Mouse (Mus musculus): ENCODE measurements around the gene Grik4. TPM values are rescaled to one million over a fixed set of nuclear protein-coding genes. Genes with fewer than 3 reads are reported as not detected.

Gene Grik4
- total RNA-seq, 2 experiments from 2014 or later: 13.4 to 16.8 TPM

GRCm38 (mm10) chr9:42627146-42627545 lies 317.1 kb downstream of the Grik4 start:
- intact Hi-C loops (cut with DNase I): no loop called here
- no peak for DNase-seq

GRCm38 (mm10) chr9:42626226-42626775 lies 318.0 kb downstream of the Grik4 start:
- intact Hi-C loops (cut with DNase I): no loop called here
- no peak for DNase-seq

GRCm38 (mm10) chr9:42614409-42614808 lies 329.9 kb downstream of the Grik4 start:
- intact Hi-C loops (cut with DNase I): no loop called here
- no peak for DNase-seq

GRCm38 (mm10) chr9:42613827-42614226 lies 330.5 kb downstream of the Grik4 start:
- no peak for DNase-seq
- intact Hi-C loops (cut with DNase I): no loop called here

GRCm38 (mm10) chr9:42612482-42612991 lies 331.8 kb downstream of the Grik4 start:
- intact Hi-C loops (cut with DNase I): no loop called here
- DNase-seq: no peak

DNA sequence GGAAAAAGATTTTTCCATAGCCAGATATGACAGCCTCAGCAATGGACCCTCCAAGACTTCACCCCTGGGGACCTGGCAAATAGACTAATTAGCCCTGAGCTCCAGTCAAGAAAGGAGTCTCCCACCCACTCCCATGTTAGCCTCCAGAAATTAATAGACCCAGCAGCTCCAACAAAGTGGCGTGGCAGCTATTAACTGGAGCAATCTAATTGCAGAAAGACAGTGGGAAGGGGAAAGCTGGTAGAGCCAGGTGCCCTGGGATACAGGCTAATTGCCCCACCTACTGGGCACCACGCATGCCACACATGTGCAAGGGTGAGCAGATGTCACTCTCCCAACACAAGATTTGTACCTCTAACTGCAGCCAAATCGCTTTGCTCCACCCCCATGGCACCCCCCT lies 342.8 kb downstream of the Grik4 start:
- DNase-seq: peak; percentile 40
- intact Hi-C loops (cut with DNase I): no loop called here

- intact Hi-C loops (cut with DNase I): no loop called here
- DNase-seq: no peak
Observed at GRCm38 (mm10) chr9:42597525-42597924, 346.8 kb downstream of the Grik4 start.

GRCm38 (mm10) chr9:42578511-42578910 lies 365.8 kb downstream of the Grik4 start:
- intact Hi-C loops (cut with DNase I): no loop called here
- DNase-seq: no peak

DNA sequence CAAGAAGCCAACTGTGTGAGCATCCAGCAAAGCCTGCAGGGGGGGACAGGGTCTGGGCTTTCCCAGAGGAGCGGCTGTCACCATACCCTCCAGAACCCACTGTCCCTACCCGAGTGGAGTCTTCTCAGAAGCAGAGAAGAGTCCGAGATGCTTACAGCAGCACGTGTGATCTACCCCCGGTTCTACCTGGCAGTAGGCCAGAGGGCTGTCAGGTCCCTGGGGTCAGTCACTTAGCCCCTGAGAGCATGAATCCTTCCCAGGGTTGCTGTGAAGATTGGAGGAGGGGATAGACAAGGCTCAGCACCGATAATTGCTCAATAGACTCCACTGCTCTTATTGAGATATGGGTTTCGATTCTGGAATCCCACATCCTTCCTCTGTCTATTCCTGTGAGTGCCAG lies 366.2 kb downstream of the Grik4 start:
- intact Hi-C loops (cut with DNase I): no loop called here

GRCm38 (mm10) chr9:42573616-42574350 lies 370.5 kb downstream of the Grik4 start:
- intact Hi-C loops (cut with DNase I): no loop called here
- DNase-seq: peak; percentile 36

More for the DNA sequence above, 366.2 kb downstream of the Grik4 start:
- no peak for DNase-seq

- intact Hi-C loops (cut with DNase I): no loop called here
- peak; percentile 92 for DNase-seq
Observed at GRCm38 (mm10) chr9:42573180-42573579, 371.1 kb downstream of the Grik4 start.

DNA sequence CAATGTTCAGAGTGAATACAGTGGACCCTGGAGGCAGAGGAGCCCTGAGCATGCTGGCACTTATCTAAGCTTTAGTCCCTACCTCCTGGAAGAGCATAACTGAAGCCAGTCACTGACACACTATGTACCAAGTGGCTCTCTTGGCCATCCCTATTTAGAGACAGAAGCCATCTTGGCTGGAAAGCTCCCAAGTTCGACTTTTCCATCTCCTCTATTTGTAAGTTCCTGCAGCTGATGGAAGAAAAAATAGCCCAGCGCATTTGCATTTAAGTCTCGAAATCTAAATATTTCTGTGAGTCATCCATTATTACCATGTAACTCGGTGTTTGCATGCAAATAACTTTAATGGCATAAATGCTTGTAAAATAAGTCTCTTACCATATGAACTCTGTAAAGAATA lies 378.4 kb downstream of the Grik4 start:
- no peak for DNase-seq
- intact Hi-C loops (cut with DNase I): no loop called here

DNA sequence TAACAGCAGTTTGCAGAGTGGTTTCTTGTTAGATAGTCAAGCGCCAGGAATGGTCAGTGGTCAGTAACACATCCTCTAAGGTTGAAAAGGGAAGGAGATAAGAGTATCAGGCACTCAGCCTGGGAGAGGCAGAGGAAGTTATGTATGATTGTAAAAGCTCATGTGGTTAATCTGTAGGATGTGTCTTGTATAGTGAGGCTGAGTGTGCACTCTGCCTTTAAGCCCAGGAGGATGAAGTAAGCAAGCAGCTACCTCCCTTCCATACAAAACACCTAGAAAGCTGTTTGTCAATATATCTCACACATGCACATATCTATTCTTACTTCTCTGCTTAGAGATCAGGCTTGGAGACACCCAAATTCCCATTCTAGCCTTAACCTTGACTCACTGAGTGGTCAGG lies 389.1 kb downstream of the Grik4 start:
- intact Hi-C loops (cut with DNase I): no loop called here
- no peak for DNase-seq

- intact Hi-C loops (cut with DNase I): loop anchor here (2.0 kb wide), 1 partner anchor 395 kb away; the partner anchor contains the start of gene Grik4
- DNase-seq: peak; percentile 96
Observed at GRCm38 (mm10) chr9:42550116-42550515, 394.2 kb downstream of the Grik4 start.

DNA sequence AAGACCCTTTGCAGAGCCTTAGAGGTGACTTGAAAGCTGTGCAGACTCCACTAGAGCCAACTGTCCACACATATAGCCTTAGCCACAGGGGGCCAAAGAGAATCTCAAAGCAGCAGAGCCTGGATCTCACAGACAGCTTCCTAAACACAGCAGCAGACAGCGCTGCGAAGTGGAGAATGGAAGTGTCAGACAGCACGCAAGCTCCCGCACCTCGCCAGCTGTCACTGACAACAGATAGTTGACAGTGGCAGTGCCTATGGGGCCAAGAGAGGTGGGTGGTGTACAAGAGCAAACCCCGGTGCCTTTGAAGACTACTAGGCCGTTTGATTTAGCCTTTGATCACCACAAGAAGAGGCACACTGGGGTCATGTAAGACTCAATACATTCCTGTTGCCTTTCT lies 395.3 kb downstream of the Grik4 start:
- DNase-seq: no peak
- intact Hi-C loops (cut with DNase I): no loop called here

GRCm38 (mm10) chr9:42544521-42544920 lies 399.8 kb downstream of the Grik4 start:
- no peak for DNase-seq
- intact Hi-C loops (cut with DNase I): no loop called here

GRCm38 (mm10) chr9:42533491-42533890 lies 410.8 kb downstream of the Grik4 start:
- intact Hi-C loops (cut with DNase I): no loop called here
- peak; percentile 45 for DNase-seq

- DNase-seq: no peak
- intact Hi-C loops (cut with DNase I): no loop called here
Observed at GRCm38 (mm10) chr9:42533041-42533440, 411.3 kb downstream of the Grik4 start.

GRCm38 (mm10) chr9:42531951-42532350 lies 412.3 kb downstream of the Grik4 start:
- DNase-seq: no peak
- intact Hi-C loops (cut with DNase I): no loop called here

GRCm38 (mm10) chr9:42530221-42531152 lies 413.8 kb downstream of the Grik4 start:
- intact Hi-C loops (cut with DNase I): no loop called here

DNA sequence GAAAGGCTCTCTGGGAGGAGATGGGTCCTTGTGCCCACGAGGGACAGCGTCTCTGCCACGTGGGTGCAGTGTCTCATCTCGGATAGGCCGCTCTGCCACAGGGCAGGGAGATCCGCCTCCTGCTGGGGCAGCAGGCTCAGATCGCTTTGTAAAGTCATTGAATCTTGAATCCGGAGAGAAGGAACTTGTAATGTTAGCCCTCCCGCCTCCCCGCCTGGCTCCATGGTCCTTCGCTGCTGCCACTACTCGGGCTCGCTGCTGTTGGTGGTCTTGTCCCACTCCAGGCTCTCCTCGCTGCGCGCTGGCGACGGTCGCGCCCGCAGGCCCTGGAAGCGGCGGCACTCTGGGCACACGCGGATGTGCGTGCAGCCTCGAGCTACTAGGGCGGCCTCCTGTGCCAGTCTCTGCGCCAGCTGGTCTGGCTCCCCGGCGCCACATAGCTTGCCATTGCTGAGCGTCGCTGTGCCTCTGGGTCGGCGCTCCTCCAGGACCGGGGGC lies 423.7 kb downstream of the Grik4 start:
- intact Hi-C loops (cut with DNase I): no loop called here
- DNase-seq: peak; percentile 84

More at GRCm38 (mm10) chr9:42530221-42531152, 413.8 kb downstream of the Grik4 start:
- DNase-seq: peak; percentile 65

Data from left cerebral cortex, postnatal 4 days (tissue).